Mouse (Mus musculus) E14TG2a.4 (cell line): Measurements from ENCODE around the gene Rack1.

ENCODE experiments used
- CTCF ChIP-seq: conservative IDR thresholded peaks from 2 replicates; pipeline ENCODE4 v1.5.1; 2014; ENCODE audit warnings: low read length
- NANOG ChIP-seq: IDR thresholded peaks from 2 replicates; pipeline ENCODE4 v1.6.1; 2014; ENCODE audit warnings: borderline replicate concordance, low read length, mixed read lengths
- POU5F1 ChIP-seq: IDR thresholded peaks from 2 replicates; pipeline ENCODE4 v1.6.1; 2014; ENCODE audit warnings: low read length, borderline replicate concordance

- TF ChIP-seq CTCF (no peak), NANOG (no peak), POU5F1 (no peak)
Measured at GRCm38 (mm10) chr11:48838181-48838797, 38.2 kb downstream of the Rack1 start.
